Mouse (Mus musculus) olfactory bulb, adult 2 months (tissue): ENCODE data around the gene Fermt3.

ENCODE experiments used
- CTCF ChIP-seq: fragments of 200-500 bp; IDR thresholded peaks from 2 replicates; pipeline ENCODE4 v1.5.1; 2012; ENCODE audit warnings: low read depth, mild to moderate bottlenecking, low read length, moderate library complexity; ENCODE audit not compliant: insufficient read depth
- POLR2A ChIP-seq: fragments of 200-500 bp; IDR thresholded peaks from 2 replicates; pipeline ENCODE4 v1.6.1; 2012; ENCODE audit warnings: mild to moderate bottlenecking, low read depth, low read length, moderate library complexity; ENCODE audit not compliant: insufficient read depth

GRCm38 (mm10) chr19:6972247-6972917 lies 46.9 kb downstream of the Fermt3 start:
- TF ChIP-seq CTCF (no peak), POLR2A (no peak)
